Mouse (Mus musculus) splenic B cell, adult 2 months (primary cell): Measurements from ENCODE around the gene Uhrf1bp1l.

ENCODE experiments used
- DNase-seq: peaks from one replicate; pipeline ENCODE4 v3.0.0-alpha.2; 2011; ENCODE audit warnings: low read depth, low spot score
- H3K27me3 ChIP-seq: 2 replicates; pipeline ENCODE4 v1.6.1; 2012; ENCODE audit warnings: mild to moderate bottlenecking, low read length, moderate library complexity, mixed read lengths; ENCODE audit not compliant: control insufficient read depth, poor library complexity, insufficient read depth, severe bottlenecking
- H3K36me3 ChIP-seq: 2 replicates; pipeline ENCODE4 v1.6.1; 2012; ENCODE audit warnings: mild to moderate bottlenecking, low read length, moderate library complexity, mixed read lengths; ENCODE audit not compliant: control insufficient read depth, poor library complexity, insufficient read depth, severe bottlenecking

Gene Uhrf1bp1l

DNA sequence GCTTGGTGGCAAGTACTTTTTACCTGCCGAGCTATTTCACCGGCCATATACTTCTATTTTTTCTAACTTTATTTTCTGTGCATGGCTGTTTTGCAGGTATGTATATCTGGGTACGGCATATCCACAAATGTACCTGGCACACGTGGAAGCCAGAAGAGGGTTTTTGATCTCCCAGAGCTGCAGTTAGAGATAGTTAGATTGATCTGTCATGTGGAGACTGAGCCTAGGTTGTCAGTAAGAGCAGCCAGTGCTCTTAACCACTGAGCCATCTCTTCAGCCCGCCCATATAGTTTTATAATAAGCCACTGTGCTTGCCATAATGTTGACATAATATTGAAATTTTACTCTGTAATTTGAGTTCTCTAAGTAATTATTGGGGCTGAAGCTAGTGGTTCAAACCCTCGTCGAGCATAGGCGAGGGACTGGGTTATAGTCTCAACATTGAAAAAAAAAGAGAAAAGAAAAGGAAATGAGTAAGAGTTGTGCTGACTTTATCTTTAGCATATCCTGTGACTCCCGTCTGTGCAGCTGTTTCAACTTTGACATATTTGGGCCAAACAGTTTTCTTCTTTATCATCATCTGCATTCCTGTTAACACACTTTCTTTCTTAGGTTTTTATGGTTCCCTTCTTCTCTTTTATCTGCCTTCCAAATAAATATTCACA, 19.8 kb downstream of the Uhrf1bp1l start:
- DNase-seq = no peak
- H3K27me3 ChIP-seq = no peaks in the 10 kb centered on the region
- no peaks in the 10 kb centered on the region for H3K36me3 ChIP-seq

DNA sequence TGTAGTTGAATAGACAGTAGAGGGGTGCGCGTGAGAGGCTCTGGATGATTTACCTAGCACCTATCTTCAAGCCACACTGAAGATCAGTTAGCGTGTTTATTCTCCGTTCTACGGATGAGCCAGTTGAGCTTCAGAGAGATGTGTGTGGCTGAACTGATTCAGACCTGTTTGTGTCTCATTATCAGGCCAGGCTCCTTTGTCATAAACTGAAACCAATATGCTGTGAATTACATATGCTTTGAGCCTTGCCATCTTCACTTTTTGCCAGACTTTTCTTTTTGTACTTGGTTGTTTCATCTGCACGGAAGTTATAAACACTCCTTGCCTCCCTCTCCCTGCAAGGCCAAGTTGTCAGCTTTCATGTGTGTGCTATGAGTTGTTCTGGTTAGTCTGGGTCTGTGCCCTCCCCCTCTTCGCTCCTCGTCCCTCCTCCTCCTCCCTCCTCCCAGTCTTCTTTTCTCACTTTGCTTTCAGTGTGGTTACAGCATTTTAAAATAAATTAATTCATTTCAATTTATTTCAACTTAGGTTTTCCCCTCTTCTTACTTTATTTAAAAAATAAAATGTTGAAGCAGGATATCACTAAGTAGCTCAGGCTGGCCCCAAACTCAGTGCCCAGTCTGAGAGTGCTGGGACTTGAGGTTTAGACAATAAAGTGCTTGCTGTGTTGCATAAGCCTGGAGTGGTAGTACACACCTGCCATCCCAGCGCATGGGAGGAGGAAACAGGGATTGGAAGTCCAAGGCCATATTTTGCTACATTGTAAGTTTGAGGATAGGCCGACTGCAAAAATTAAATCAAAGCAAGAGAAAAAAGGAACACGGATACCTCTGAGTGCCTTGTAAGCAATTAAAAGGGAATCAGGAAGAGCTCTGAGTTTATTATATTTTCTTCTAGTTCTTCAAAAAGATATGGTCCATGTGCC, 21.3 kb downstream of the Uhrf1bp1l start:
- Histone ChIP-seq H3K36me3 (no peaks in the 10 kb centered on the region), H3K27me3 (no peaks in the 10 kb centered on the region)
- no peak for DNase-seq

DNA sequence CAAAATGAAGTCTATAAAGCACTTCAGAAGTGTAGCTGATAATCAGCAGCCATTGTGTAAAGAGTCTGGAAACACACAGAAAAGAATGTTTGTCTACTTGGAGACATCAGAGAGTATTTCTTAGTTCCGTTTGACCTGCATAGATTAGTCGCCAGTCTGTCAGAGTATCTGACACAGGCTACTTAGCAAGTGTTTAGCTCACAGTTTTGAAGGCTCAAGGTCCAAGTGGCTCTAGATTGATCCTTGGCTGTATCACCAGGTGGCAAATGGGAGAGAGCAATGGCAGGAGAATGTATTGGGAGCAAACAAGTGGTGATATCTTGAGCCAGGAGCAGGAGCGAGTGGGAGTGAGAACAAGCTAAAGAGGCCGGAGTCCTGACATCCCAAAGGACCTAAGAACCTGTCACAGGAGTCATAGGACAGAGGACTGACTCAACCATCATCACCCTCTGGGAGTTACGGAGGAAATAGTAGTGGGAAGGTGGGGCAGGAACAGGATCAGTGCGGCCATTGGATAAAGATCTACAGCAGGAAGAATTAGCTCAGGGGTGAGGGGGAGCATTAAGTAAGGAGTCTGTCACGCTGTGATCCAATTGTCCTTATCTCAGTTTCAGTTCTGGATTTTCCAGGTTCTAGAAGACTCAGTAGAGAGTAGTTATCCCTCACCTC, 23.7 kb downstream of the Uhrf1bp1l start:
- H3K36me3 ChIP-seq = peaks cover 2% of the 10 kb centered on the region; the same call in 1 of the 2 replicates
- no peak for DNase-seq

DNA sequence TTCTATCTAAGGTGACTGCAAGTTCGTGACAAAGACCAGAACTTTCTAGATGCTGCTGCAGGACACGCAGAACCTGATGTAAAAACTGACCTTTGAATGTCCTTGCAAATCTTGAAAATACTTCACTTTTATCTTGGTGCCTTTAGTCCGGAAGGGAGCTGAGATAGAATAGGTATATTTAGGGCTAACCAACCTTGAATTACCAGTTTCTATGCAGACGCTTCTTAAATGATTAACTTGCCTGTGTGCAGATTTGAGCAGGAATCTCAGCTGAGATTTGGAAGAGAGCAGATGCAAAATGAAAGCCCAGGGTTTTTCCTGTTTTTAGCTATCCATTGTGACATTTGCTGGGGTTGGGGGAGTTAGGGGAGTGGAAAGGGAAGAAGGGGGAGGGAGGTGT, 24.3 kb downstream of the Uhrf1bp1l start:
- Histone ChIP-seq H3K27me3 (no peaks in the 10 kb centered on the region), H3K36me3 (peaks cover 2% of the 10 kb centered on the region; the same call in 1 of the 2 replicates)
- DNase-seq = no peak

More for the DNA sequence above, 23.7 kb downstream of the Uhrf1bp1l start:
- H3K27me3 ChIP-seq = no peaks in the 10 kb centered on the region

DNA sequence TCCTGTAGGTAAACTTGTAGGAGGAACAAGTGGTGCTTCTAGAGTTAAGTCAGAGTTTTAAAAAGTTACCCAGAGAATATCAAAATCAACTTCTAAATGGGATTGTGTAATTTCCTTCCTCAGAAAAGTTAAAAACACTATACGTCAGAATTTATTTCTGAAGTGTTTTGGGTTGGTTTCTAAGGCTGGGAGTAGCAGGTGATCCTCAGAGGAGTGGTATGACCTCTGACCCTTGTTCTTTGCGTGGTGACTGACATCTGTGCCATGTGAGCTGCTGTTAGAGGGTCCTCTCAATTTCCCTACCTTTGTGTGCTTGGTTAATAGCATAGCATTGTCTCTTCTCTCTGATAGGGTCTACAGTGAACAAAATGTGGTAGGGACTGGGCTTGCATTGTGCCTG, 27.1 kb downstream of the Uhrf1bp1l start:
- no peak for DNase-seq
- Histone ChIP-seq H3K27me3 (no peaks in the 10 kb centered on the region), H3K36me3 (peaks cover 6% of the 10 kb centered on the region; the same call in 1 of the 2 replicates)

DNA sequence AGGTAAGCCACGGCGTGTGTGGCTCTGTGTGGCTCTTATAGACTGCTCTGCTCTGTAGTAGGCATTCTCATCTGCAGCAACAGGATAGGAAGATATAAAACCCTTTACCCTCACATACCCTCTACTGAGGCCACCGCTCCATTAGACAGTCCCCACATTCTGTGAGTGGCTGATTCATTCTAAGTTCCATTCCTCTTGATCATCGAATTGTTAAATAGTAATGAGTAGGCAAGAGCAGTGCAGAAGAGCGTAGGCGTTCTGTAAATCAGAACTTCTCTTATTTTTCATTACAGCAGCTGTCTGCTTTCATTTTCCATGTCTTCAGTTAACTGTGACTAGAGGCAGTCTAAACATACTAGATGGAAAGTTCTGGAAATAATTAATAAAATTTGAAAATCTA, 31.2 kb downstream of the Uhrf1bp1l start:
- H3K36me3 ChIP-seq = peaks cover 6% of the 10 kb centered on the region; the same call in 1 of the 2 replicates
- DNase-seq = no peak

DNA sequence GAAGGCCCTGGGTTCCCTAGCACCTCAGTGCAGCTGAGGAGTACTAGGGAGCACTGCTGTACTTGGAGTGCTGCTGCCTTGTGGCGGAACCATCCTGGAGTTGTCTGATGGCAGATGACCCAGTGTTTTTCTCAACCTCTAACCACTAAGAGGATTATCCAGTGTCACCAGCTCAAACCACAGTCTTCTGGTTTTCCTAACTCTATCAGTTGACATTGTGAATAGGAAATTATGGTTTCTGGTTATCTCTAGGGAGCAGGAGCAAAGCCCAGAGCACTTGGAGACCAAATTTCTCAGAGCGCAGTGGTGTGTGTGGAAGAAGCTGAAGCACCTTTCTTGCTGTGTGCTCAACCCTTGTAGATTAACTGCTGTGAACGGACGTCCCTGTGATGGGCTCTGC, 47.1 kb downstream of the Uhrf1bp1l start:
- Histone ChIP-seq H3K36me3 (peaks cover 7% of the 10 kb centered on the region), H3K27me3 (no peaks in the 10 kb centered on the region)
- DNase-seq = no peak

More for the DNA sequence above, 31.2 kb downstream of the Uhrf1bp1l start:
- H3K27me3 ChIP-seq = no peaks in the 10 kb centered on the region

DNA sequence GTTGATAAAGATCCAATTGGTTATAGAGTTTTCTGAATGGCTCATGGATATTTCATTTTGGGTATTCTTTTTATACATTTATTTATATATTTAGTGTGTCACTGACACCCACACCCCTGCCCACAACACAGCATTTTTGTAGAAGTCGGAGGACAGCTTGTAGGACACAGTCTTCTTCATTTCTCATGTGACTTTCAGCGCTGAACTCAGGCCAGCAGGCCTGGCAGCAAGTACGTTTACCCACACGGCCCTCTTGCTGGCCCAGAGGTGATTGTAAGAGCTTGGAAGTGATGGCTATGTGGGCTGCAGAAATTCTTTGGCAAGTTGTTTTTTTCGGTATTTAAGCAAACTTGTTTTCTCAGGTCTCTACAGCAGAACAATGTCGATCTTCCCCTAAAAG, 49.3 kb downstream of the Uhrf1bp1l start:
- peaks cover 7% of the 10 kb centered on the region for H3K36me3 ChIP-seq
- H3K27me3 ChIP-seq = no peaks in the 10 kb centered on the region
- DNase-seq = no peak

DNA sequence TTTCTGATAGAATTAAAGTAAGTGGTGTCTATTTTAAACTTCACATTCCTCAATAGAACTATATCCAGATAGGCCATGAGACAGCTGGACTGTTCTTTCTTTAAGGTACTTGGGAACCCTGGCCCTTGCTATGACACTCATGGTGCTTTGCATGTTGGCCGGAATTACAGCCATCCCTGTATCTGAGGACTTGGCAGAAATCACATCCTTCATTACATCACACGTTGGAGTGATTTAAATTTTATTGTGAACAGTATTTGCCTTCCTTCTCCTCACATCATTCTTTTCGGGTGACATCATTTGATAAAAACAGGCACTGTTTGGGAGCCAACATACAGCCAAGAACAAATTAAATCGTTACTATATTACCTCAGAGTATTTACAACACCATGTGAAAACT, 74.4 kb downstream of the Uhrf1bp1l start:
- Histone ChIP-seq H3K27me3 (no peaks in the 10 kb centered on the region), H3K36me3 (peaks cover 4% of the 10 kb centered on the region)
- no peak for DNase-seq

DNA sequence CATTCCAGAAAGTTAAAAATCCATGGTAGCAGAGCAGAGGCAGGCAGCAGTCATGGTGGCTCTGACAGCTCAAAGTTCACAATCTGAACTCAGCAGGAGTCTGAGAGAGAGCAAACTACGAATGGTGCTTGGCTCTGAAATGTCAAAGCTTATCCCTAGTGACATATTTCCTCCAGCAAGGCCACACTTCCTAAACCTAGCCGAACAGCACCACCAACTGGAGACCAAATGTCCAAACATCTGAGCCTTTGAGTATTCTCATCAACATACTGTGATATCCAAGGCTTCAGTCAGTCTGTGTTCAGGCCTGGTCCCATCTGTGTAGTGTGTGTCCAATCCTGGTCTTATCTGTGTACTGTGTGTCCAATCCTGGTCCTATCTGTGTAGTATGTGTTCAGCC, 79.1 kb downstream of the Uhrf1bp1l start:
- DNase-seq = peak; percentile 56
- Histone ChIP-seq H3K27me3 (no peaks in the 10 kb centered on the region), H3K36me3 (no peaks in the 10 kb centered on the region)

DNA sequence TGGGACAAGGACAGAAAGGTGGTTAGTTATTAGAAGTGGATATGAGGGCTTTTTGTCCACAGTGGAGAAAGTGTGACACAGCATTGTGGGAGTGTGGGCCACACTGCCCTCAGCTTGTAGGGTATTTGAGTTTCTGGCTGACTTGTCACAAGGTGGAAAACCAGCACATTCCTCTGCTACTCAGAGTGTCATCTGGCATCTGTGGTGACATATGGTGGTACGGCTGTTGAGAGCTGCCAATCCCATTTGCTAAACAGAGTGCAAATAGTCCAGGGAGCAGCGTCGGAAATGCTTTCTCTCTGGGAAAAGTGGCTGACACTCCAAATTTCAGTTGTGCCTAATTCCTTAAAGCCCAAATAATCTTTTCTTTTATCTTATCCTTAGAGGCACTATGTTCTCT, 82.1 kb downstream of the Uhrf1bp1l start:
- Histone ChIP-seq H3K36me3 (no peaks in the 10 kb centered on the region), H3K27me3 (no peaks in the 10 kb centered on the region)
- no peak for DNase-seq

DNA sequence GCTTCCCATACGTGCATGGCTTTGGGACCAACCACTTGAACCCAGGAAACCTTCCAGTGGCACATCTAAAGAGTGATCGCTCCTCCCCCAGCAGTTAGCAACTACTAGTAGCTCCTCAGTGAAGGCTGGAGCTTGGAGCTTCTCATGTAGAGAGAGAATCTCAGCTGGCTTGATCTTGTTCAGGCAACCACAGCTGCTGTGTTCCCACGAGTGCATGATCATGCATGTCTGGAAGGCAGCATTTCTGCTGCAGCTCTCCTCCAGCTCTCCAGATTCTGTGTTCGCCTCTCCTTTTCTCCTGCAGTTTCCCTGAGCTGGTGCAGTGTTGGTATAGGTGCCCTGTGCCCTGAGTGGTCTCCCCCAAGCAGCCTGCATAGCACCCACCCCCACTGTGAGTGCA, 87.5 kb downstream of the Uhrf1bp1l start:
- Histone ChIP-seq H3K36me3 (no peaks in the 10 kb centered on the region), H3K27me3 (no peaks in the 10 kb centered on the region; the same call in 1 of the 2 replicates)
- no peak for DNase-seq

DNA sequence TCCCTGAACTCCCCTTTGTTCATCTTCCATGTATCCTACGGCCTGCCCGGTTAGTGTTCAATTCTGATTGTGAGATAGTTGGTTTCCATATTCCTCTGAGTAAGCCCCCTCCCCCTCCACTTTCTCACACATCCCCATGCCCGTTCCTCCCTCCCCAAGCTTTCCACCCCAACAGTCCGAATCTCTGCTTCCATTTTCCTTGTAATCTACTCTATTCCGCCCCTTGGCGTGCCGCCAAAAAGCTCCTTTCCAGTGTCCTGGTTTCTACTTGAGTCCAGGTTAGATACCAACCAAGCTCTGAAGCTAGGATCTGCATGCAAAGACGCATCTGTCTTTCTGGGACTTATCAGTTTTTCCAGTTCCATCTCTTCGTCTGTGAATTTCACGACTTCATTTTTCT, 88.4 kb downstream of the Uhrf1bp1l start:
- H3K27me3 ChIP-seq = no peaks in the 10 kb centered on the region; the same call in 1 of the 2 replicates
- no peak for DNase-seq

DNA sequence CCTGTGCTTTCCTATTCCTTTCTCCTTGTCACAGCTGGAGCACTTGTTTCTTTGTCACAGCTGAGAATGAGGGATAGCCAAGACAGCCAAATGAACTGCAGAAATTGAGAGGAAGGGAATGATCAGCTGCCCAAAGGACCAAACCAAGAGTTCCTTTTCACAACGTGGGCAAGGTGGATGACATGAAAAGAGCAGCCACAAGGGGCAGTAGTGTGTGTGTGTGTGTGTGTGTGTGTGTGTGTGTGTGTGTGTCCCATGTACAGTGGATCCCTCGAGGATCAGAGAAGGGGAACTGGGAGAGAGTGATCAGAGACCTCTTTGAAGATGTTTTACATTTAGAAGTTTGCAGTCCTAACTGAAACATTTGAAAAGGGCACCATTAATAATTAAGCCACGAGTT, 92.7 kb downstream of the Uhrf1bp1l start:
- no peak for DNase-seq
- Histone ChIP-seq H3K27me3 (no peaks in the 10 kb centered on the region; the same call in 1 of the 2 replicates), H3K36me3 (no peaks in the 10 kb centered on the region)

More for the DNA sequence above, 88.4 kb downstream of the Uhrf1bp1l start:
- H3K36me3 ChIP-seq = no peaks in the 10 kb centered on the region

DNA sequence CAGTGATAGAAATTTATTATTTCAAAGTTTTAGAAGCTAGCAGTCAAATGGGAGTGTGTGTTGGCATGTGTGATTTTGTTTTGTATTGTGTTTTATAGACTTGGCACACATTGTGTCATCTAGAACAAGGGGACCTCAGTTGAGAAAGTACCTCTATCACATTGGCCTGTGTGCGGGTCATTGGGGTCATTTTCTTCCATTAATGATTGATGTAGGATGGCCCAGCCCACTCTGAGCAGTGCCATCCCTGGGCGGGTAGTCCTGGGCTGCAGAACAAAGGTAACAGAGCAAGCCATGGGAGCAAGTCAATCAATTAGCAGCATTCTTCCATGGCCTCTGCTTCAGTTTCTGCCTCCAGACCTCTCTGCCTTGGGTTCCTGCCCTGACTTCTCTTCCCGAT, 94.0 kb downstream of the Uhrf1bp1l start:
- H3K27me3 ChIP-seq = no peaks in the 10 kb centered on the region; the same call in 1 of the 2 replicates
- no peaks in the 10 kb centered on the region for H3K36me3 ChIP-seq
- no peak for DNase-seq
